Mouse (Mus musculus): ENCODE results near the gene Agbl3.

Agbl3 gene

DNA sequence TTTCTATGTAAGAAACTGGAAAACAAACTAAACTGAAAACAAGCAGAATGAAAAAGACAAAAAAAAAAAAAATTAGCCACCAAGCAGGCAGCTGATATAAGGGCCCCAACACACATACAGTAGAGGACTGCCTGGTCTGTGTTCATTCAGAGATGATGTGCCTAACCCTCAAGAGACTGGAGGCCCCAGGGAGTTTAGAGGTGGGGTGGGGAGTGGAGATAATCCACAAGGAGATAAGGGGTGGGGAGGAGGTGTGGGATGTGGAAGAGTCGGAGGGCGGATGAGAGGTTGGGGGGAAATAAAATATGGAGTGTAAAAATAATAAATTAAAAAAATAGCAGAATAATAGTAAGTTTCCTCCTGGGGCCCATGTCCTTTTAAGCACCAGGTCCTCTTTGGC, 25.4 kb downstream of the Agbl3 start:
- DNase-seq, result no peak

DNA sequence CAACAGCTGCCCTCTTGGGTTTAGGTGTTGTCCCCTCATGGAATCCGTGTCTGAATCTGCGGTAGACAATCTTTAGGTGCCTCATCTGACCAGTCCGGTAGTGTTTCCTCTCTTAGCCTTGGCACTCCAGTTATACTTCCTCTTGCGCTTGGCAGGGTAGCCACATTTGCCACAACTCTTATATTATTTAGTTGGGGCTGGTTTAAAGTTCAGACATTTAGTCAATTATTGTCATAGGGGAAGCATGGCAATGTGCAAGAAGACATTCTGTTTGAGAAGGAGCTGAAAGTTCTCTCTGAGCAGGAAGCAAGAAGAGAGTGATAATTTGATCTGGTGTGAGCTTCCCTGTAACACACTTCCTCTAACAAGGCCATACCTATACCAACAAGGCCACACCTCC, 30.4 kb downstream of the Agbl3 start:
- no peak for DNase-seq

DNA sequence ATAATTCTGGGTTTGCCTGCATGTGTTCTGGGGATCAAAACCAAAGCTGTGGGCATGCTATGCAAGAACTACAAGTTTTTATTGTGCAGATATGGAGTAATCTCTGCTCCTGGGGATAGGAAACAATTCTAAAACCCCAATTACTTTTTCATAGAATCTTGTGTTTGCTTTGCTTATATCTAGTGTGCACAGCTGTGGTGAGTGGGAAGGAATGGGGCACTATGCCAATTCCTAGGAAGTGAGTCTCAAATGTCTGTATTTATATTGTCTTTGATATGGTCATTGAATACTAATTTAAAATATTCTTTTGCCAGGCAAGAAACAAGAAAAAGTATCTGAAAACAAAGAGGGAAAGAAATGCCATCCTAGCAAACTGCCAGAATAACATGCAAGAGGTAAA, 44.2 kb downstream of the Agbl3 start:
- DNase-seq, result peak; percentile 5

DNA sequence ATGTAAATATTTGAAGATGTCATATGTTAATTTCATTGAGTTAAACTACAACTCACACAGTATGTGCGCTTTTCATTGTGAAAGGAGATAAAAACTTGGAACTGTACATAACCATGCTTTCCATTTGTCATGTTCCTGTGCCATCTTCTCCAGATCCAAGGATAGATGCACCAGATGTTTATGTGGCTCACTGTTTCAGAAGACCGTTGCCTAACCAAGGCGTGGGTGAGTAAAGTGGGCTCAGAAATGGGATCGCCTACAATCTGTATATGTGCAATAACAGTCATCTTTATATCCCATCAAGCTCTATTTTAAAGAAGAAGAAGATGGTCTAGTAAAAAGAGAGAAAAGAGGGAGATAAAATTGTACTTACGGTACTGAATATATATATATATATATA, 52.1 kb downstream of the Agbl3 start:
- DNase-seq, result peak; percentile 7

DNA sequence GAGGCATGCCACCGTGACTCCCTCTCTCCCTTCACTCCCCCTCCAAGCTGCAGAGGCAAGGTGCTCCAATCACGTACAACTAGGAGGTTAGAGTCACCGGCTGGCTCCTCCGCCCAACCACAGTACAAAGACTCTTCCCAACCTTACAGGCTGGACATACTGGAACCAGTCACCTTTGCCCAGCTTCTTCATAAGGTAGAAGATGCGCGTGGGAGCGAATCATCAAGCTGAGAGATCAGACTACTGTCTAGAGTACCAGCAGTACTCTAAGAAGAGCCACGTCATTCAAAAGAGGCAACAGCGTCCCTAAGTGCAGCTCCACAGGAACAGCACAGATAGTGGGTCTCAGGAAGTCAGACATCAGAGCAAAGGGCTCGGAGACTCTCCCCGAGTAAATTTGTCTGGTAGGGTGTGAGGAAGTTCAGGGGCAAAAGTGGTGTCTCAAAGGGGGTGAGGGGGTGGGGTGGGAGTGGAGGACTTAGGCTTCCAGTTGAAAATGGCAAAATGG, 81.4 kb downstream of the Agbl3 start:
- no peak for DNase-seq

DNA sequence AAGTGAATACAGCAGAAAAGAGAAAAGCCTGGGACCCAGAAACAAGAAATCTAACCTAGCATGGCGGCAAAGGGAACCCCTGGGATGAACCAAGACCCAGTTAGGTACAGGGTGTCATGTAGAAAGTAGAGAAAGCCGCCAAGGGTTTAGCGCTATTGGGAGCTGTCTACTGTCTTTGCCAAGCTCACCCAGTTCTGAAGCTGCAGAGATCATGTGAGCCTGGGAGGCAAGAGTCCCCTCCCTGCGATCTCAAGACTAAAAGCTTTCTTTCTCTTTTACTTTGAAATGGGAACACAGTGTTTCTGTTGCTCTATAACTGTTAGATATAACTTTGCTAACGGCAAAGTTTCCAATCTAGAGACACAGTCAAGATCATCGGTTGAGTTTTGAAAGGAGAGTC, 82.1 kb downstream of the Agbl3 start:
- DNase-seq, result no peak

DNA sequence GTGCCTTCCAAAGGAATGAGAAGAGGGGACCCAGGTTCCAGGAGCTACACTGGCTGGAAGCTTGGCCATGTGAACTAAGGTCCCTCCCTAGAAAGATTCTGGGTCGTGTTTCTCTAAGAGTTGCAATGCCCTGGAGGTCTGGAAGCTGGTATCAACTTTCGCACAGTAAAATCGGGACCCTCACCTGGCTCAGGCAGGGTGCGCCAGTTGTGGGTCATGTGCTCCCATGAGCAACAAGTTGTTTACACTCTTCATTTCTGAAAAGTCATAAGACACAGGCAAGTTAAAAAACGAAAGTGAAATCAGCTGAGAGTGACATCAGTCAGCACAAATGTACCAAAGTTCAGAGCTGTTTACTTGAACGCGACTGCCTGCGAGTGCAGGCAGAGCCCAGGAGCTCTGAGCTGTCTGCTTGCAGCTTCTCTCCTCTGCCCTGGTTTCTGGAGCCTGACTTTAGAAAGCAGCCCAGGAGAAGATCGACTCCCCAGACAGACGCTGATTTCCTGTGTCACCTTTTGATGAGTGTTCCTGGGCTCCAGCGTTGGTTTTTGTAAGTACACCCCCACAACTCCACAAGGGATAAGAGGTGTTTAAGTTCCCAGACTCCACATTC, 82.7 kb downstream of the Agbl3 start, which contains the start of gene Tmem140:
Gene Tmem140, plus strand, starts transcription at position 356 of the 613 bp plus-strand sequence.
- no peak for DNase-seq

DNA sequence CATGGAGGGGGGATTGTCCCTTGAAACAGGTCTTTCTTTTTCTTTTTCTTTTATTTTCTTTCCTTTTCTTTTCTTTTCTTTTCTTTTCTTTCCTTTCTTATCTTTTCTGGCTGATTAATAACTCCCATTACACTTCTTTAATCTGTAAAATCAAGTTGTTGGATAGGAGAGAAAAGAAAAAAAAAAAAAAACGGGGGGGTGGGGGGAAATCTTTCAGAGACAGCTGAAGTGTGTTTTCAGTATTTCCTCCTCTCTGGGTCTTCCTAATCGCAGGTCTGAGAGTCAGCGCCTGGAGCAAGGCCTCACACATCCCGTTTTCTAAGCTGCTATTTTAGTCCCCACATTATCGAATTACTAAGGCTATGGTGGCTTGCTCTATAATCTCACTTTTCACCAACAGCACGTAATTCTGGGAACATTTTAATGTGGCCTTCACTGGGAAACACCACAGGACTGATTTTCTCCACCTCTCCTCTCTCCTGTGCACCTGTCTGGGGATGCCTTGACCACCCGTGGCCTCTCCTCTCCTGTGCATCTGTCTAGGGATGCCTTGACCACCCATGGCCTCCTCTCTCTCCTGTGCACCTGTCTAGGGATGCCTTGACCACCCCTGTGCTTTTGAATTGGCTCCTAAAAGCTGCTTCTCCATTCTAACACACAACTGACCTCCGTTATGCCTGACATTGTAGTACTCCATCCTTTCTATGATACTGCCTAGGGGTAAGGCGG, 83.7 kb downstream of the Agbl3 start:
- DNase-seq, result no peak

DNA sequence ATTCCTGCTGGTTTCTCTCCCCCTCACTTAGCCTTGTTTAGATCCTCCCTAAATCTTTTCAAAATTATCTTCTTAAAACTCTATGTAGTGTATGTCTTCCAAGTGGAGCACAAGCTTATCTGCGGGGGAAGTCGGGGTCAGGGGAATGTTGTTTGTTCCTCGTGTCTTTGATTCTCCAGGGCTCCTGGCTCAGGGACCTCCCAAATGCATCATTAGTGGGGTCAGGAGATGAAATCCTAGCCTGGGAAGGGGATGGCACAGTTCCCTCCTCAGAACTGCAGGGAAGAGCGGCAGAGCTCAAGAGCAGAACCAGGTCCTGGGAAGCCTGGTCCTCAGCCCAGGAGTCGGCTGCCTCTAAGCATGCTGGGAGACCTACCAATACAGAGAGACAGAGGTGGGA, 85.0 kb downstream of the Agbl3 start:
- no peak for DNase-seq

DNA sequence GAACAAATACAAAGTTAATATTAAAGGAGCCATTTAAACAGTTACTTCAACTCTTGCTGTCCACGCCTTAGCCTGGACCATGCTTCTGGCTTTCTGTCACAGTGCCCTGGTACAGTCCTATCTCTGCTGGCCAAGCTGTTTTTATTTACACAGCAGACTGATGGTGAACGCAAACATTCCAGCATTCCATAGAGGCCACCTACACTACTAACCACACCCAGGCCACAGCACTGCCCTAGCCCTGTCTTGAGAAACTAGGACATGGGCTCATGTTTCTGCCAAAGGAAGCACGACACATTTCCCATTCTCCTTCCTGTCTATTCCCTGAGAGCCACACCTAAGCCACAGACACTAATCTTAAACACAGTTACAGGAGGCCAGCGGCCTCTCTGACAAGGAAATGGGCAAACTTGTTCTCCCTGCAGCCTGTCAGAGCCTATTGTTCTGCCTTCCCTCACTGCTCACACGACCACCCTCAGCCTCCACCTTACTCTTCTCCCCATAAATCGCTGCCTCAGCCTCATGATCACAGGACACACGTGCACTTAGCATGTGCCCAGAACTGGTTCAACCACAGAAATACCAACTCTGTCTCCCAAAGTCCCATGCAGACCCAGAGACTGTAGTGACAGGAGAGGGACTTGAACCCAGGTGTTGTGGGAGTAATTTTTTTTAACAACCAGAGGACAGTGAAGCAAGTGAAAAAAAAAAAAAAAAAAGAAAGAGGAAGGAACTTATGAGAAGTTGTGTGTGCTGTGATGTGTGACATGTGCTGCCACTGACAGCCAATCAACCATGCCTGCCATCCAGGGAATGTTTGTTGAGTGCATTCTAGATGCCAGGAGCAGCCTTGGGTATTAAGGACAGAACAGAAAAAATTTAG, 85.7 kb downstream of the Agbl3 start:
- no peak for DNase-seq

DNA sequence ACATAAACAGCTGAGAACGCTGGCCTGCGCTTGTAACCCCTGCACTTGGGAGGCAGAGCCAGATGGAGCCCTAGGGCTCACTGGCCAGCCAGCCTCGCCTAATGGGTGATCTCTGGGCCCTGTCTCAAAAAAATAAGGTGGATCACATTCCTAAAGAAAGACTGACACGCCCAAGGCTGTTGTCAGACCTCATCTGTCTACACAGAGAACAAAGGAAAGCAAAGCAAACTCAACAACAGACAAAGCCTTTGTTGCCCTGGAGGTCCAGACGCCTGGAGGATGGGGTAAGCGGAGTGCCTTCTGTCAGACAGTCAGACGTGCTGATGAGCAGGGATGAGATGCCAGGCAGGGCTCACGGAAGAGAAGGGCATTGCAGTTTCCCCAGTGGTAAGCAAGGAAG, 86.6 kb downstream of the Agbl3 start:
- DNase-seq, result no peak

DNA sequence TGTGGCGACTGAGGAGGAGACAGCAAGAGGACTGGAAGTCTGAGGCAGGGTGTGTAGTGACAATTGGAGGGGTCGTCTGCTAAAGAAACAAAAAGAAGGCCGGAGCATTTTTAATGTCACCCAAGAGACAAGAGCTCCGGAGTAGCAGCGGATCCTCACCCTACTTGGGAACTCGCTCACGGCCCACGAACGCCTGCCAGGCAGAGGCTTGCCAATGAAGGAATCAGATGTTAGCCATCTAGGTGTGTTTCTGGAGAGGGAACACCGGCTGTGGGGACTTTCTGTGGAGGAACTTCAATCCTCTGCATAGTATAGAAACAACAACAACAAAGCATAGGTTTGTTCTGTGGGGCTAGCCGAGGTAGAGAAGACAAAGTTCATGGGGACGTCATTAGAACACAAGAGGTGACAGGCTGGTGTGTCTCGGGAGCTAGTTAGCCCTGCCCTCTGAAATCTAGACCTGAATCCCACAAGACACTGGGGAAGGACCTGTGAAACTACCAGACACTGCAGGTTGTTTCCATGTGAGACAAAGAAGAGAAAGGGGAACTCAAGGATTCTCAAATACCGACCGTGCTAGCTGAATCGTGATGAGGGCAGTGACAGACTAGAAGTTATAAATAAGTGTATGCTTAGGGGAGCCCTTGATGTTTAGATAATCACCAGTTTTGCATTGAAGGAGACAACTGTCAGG, 87.2 kb downstream of the Agbl3 start:
- DNase-seq, result no peak

DNA sequence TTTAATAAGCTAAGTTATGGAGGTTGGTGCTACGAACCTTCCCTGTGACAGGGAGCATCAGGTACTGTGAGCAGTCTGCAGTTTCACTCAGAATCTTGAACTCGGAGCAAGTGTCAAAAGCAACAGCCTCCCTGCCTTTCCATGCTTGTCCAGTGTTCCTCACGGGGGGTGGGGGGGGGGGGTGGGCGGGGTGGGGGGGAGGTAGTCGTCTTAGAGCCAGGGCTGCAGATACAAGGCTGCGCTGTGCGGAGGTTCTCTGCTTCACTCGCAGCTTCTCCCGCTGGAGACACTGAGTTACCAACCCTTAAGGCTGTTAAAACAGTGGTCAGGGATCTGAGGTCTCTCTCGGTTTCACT, 87.7 kb downstream of the Agbl3 start:
- DNase-seq, result no peak

DNA sequence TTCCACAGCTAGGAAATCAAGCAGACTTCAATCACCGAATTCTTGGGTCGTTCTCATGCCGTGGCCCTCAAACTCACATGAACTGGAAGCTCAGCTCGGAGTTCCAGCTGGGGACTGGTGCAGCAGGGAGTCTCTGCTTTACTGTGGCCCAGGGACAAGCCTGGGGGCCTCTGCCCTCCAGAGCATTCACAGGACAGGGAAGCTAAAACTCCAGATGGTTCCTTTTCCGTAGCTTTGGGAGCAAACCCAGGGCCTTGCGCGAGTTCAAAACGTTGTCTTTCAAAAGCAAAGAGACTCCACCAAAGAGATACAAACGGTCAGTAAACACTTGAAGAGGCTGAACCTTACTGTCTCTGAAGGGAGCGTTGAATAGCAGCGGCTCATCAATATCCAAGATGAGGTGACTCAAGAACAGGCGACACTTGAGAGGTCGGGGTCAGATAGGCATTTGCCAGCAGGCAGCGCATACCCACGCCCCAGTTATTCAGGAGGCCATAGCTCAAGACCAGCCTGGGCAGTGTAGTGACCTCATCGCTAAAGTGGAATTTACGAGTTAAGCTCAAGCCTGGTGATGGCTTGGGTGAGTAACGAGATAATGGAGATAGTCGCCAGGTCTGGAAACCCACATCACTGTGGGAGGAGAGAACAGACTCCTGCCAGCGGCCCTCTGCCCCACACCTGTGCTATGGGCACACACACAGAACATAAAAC, 88.4 kb downstream of the Agbl3 start:
- no peak for DNase-seq

DNA sequence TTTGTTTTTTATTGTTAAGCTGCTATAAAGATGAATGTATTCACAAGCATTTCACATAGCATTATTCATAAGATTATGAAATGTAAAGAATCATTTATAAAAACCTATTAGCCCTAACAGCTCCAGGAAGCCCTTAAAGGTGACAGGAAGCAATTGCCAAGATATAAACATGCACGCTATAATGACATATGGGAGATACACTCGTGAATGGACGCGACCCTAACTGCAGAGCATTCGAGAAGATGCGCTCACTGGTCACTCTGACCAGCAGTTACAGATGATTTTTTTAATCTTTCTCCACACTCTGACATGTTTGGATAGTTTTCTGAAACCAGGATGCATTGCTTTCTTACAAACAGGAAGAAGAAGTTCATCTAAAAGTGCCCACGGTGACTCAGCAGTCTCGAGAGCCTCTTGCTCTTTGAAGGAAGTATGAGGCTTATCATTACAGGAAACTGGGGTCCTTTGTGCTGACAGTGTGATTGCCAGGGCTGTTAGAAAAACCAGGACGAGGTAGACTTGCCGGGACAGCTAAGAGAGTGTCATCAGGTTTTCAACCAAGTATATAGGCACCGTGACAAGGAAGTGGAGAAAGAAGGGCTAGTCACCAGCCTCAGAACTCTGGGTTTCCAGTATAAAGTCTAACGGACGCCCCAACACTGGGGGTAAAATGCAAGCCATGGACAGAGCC, 89.1 kb downstream of the Agbl3 start:
- DNase-seq, result no peak

DNA sequence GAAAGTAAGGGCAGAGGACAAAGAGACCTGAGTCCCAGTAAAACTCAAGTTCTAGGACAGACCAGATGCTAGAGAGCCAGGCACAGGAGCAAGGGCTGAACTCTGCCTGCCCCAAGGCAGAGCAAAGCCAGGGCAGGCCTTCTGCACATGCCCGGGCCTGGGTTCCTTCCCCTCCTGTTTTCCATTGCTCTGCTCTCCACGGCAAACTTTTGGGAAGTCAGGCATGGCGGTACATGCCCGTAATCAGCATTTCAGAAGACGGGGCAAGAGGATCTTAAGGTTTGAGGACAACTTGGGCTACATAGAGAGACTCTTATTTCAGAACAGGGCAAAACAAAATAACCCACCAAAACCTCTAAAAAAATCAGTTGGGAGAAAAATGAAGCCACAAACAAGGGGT, 89.9 kb downstream of the Agbl3 start:
- DNase-seq, result no peak

DNA sequence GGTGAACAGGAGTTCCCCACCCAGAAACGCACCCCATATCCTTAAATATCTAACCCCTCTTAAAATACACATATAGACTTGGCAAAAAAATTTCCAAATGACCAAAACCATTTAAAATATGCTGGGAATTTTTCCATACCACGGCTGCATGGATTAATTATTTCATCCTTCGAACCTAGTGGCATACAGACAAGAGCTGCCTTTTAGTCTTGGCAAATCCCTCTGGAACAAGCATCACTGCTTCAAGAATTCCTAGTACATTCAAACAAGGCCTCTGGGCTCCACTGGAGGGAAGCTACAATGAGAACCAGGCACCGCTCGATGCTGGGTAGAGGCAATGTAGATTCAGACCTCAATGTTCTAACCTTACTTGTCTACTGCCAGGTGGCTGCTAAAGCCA, 90.5 kb downstream of the Agbl3 start:
- DNase-seq, result no peak

DNA sequence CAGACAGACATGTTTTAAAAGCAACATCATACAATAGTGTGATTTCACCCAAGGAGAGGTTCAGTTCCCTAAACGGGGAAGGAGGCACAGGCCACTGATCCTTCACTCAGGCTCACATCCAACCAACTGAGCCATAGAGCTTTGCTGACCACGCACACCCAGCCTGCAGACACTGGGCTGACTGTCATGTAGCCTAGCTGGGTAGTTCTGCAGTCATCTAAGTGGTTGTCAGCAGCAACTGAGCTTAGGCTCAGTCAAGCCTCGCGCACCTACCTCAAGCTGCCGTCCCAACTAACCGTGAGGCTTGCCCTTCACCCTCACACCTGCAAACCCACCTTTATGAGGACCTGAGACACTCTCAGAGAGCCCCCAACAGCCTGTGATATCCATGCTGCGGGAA, 91.7 kb downstream of the Agbl3 start:
- no peak for DNase-seq

DNA sequence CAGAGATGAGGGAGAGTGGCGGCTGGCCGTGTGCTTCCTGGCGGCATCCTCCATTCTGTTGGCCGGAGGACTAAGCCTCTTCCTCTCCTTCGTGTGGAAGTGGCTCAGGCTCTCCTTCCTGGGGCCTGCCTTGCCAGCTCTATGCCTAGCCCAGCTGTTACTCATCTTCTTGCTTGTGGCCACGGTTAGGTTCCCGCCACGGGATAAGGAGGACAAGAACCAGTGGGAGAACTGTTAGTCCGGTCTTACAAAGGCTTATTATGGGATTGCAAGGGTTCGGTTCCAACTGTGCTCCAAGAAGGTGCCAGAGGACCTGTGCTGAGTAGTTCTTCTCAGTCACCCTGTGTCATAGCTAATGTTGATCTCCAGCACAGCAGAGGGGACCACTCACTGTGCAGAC, 92.6 kb downstream of the Agbl3 start:
- DNase-seq, result no peak

DNA sequence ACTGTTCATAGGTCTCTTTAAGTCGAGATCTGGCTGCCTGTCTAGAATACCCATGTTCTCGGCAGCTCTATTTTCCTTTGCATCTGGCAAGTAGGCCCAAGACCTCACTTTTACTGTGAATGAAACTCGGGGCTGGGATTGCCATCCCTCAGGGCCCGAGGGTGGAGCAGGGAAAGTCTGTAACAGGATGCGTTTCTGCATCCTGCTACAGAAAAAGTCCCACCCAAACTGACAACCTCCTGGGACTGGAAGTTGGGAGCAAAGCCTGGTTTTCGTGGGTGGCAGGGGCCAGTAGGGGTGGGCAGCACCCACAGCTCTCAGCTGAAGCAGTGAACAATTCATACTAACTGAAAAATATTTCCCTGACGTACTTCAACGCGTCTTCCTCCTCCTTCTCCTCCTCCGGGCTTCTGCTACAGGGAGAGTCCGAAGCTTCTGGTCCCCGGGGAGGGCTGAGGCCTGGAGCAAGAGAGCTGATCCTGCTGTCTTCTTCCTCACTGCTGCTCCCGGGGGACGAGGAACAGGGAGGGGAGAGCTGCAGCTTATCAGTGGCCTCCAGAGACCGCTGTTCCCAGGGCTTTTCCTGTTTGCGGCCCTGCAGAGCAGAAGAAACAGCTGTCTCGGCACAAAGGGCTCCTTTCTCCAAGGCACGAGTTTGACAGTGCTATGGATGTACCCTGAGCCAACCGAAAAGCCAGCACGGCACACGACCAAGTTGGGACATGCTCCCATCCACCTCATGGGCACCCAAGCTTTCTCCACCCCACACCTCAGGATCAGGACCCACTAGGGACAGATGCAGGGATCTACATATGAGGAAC, 94.1 kb downstream of the Agbl3 start:
- DNase-seq, result no peak

DNA sequence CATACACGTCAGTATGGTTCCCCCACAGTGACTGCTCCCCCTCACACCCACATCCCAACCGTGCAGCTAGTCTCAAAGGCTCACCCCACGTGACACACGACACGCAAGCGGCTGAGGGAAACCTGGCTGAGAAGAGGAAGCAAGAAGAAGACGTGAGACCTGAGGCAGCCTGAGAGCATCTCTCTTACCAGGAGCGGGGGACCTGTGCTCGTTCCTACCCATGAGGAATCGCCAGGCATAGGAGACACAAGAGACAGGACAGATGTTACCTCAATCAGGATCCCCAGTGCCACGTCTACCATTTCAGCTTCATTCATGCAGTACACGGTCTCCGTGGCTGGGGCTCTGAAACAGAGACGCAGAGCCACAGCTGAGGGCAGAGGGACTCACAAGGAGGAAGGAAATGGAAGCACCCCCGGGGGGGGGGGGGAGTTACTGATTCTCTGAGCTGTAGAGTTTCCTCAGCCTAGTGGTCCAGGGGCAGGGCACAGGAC, 95.1 kb downstream of the Agbl3 start:
- no peak for DNase-seq
